Mouse (Mus musculus): Measurements from ENCODE around the gene Dpt.
"Not testable (repeated sequence)": the region's sequence is repeated elsewhere in the genome, so short reads cannot be mapped to it uniquely, and the experiment has no call there.

The Dpt gene

DNA sequence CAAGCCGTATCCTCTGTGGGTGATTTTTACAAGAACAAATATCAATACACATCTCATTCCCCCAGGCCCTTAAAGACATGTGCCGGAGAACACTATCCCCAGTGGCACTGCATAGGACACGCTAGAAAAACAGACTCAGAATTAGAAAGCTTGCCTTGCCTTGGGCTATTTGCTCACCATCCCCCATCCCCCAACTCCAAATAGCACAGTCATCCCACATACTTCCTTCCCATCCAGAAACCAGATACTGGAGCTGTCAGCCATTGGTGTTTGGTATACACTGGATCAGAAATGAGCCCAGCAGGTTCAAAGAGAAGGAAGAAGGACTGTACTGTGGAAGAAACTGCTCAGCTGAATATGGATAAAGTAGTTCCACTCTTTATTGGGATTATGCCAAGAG is 25.4 kb downstream of the Dpt start:
- no peak for DNase-seq

DNA sequence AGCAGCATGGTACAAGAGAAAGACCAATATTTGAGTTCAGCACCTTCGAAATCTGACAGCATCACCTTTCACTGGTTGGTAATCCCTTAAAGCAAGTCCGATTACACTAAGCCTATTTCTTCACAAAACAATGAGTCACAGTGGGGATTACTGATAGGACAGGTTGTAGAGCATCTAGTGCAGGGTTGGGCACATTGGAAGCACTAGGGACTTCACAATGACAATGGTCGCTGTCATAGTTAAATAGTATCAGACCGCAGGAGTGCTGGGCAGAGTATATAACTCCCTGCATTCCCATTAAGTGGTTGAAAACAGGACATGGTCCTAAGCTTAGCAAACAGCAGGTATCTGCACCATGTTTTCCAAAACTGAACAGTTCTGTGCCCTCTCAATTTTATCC is 25.8 kb downstream of the Dpt start:
- no peak for DNase-seq

- DNase-seq = no peak
Observed at GRCm38 (mm10) chr1:164824896-164825295, 28.5 kb downstream of the Dpt start.

DNA sequence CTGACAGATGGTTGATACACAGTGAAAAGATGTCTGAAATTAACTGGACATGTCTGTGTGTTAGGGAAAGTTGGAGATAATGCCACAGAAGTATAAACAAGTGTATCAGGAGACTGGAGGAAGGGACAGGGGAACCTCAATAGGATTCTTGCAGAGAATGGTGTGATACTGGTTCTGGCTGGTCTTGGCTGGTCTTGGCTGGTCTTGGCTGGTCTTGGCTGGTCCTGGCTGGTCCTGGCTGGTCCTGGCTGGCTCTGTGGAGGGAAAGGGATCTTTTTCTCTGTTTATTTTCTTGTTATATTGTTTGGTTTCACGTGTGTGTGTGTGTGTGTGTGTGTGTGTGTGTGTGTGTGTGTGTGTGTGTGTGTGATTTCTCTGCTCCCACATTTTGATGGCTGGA is 33.4 kb downstream of the Dpt start:
- no peak for DNase-seq

DNA sequence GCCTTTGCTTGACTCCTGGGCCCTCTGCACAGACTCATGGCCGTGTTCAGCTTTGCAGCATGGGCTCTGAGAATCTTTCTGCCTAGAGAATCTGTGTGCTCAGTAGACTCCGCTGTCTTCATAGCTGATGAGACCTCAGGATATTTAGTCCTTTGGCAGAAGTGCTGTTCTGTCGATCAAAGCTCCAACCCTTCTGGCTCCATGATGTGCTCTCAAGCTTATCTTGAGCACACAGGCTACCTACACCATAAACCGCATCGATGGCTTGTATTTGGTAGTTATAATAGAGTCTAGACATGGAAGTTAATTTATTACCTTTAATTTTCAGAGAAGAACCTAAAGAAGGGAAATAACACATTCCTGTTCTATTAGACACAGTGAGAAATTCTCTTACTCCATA is 36.0 kb downstream of the Dpt start:
- DNase-seq = no peak

DNA sequence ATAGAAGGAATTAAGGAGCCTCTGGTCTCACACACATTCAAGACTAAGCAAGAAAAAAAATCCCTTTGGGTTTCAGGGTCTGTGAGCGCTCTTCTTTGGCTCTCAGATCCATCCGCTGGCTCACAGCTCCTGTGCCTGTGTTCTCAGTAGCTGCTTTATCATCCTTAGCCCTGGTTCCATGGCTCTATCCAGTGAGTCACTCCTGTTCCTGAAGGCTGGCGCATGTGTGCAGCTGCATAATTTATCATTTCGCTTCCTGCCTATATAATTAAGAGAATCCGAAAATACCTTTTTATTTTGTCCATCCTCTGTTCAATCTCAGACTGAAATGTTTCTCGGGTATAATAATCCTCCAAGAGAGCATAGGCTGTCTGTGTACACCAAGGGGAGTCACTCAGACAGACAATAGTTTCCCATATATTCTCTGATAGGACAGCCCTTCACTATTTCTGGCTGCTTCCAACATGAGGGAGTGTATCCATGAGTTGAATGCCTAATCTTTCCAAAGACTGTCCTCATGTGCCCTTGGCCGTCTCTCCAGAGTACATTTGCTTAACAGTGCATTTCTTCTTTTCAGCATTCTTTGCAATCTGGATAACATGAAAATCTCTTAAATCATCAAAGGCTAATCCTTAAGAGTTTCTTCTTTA is 52.3 kb downstream of the Dpt start:
- DNase-seq = no peak

- not testable (repeated sequence) for DNase-seq
Observed at GRCm38 (mm10) chr1:164855700-164856099, 59.3 kb downstream of the Dpt start.

GRCm38 (mm10) chr1:164859952-164860351 is 63.5 kb downstream of the Dpt start:
- no peak for DNase-seq

- DNase-seq = no peak
Observed at GRCm38 (mm10) chr1:164860782-164861181, 64.3 kb downstream of the Dpt start.

DNA sequence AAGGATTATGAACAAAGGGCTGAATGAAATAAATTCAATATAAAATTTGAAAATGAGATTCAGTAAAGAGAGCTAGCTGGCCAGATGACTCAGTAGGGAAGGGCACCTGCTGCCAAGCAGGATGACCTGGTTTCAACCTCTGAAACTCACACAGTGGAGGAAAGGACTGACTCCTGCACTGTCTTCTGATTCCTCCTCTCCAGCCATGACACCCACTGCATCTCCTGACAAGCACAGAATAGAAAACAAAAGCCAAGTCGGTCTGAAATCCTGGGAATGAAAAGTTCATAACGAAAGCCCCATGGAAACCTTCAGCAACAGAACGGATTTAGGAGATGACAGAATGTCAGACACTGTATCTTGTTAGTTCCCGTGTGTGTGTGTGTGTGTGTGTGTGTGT is 65.1 kb downstream of the Dpt start:
- DNase-seq = no peak

DNA sequence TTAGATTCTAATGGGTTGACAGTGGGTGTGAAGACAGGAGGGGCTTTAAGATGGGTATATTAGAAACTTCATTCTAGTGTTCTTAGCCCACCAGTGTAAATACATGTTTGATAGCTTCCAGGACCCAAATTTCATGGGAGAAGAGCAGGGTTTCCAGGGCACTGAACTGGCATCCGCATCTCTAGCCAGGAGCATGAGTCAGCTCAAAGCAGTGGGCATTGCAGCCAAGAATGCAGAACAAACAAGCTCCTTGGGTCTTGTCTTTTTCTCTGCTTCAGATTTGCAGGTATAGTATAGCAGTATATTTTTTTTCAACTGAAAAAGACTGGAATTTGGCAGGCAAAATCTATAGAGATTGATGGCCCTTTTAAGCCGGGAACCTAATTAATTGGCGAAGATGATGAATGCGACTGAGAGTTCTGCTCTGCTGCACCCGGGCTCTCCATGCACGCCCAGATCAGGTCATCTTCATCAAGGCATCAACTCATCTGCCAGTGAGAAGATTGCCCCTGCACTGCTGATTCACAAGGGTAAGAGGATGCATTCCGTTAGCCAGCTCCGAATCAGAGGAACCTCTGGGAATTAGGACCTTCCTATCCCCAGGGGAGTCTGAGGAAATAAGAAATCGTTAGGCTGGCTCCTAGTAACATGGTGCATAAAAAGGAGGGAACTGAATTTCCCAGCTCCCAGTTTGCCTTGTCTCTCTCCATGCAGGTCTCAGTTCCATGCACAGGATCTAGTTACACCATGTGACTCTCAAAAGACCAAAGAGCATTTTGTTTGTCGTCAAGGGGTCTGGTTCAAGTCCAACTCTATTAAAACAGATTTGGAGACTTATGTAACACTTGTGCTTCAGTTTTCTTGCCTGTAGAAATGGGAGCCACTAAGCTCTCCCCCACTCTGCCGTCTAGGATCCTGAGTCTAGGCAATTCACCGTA is 66.8 kb downstream of the Dpt start:
- no peak for DNase-seq

- DNase-seq = no peak
Observed at GRCm38 (mm10) chr1:164864666-164865065, 68.2 kb downstream of the Dpt start.

DNA sequence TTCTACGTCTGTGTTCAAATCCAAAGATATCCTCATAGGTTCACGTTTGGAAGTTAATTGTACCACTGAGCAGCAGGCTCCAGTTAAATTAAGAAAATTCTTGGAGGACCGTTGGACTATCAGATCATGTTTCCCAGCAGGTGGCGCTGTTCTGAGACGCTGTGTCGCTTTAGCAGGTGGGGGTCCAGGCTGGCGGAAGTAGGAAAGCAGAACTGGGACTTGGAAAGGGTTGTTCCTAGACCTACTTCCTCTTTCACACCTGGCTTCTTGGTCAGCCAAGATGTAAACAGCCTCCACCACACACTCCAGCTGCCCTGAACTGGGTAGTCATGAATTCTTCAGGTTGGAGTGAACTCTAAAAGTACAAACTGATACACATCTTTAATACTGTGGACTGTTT is 74.2 kb downstream of the Dpt start:
- no peak for DNase-seq

All from kidney, adult 11 months (tissue).